Mouse (Mus musculus): ENCODE data around the gene Crygn. TPM values are rescaled to one million over a fixed set of nuclear protein-coding genes. Genes with fewer than 3 reads are reported as not detected.

Gene Crygn
- total RNA-seq, 2 experiments from 2014 or later, result 2.3 to 3.3 TPM

DNA sequence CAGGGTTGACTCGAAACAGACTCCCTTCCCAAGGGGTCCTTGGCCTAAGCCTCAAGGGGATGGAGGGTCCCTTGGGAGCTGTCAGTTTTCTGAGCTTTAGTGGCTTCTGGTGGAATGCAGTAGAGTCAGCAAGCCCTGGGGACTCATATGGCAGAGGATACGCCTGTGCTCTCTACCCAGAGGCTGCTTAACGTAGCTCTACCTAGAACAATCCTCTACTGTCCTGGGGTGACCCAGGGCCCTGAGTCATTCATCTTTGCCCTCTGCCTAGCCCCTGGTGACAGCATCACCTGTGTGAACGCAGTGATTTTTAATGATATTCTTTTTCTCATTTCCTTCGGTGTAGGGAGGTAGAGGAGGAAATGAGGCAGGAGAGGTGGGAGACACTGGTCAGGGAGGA, 8.1 kb downstream of the Crygn start:
- DNase-seq (ENCODE audit: low spot score in 2 of 2), result no peak

GRCm38 (mm10) chr5:24747533-24747932, 10.3 kb downstream of the Crygn start:
- no peak for DNase-seq (ENCODE audit: low spot score in 2 of 2)

DNA sequence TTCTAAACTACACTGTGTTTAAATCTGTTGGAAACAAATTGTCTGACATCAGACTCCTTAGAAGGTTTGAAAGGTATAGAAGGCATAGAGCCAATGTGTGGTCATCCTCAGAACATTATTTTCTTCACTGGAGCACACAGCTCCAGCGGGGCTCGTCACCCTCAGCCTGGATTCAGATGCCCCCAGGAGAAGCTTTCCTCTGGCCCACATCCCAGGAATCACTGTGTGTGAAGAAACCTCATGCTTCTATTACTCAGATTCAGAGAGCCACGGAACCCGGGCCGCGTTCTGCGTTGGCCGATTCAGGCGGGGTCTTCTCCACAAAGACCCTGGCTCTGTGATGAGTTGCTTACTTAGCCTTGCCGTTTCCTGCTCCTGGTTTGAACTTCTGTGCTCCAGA, 13.9 kb downstream of the Crygn start:
- DNase-seq (ENCODE audit: low spot score in 2 of 2), result no peak

- DNase-seq (ENCODE audit: low spot score in 2 of 2), result no peak
Measured at GRCm38 (mm10) chr5:24741172-24741885, 16.5 kb downstream of the Crygn start.

- DNase-seq (ENCODE audit: low spot score in 2 of 2), result peak; percentile 23 to 43
Measured at GRCm38 (mm10) chr5:24739141-24739753, 18.6 kb downstream of the Crygn start.

GRCm38 (mm10) chr5:24738517-24738916, 19.3 kb downstream of the Crygn start:
- no peak for DNase-seq (ENCODE audit: low spot score in 2 of 2)

GRCm38 (mm10) chr5:24737595-24737994, 20.2 kb downstream of the Crygn start:
- DNase-seq (ENCODE audit: low spot score in 2 of 2), result no peak

GRCm38 (mm10) chr5:24733771-24734426, 23.9 kb downstream of the Crygn start:
- DNase-seq (ENCODE audit: low spot score in 2 of 2), result no peak

DNA sequence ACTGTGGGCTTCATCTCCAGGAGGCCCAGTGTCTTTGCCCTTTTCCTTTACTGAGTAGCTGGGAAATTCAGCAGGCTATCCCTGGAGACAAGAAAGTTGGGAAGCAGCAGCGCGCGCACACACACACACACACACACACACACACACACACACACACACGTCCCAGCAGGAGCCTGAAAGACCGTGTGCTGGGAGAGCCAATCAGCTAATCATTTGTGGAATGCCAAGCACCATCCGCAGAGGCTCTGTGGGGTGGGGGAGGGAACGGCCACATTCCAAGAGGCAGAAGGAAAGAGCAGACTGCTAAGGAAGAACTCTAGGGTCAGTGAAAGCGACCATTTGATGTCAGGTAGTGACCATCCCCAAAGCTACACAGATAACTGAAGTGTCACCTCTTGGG, 24.7 kb downstream of the Crygn start:
- DNase-seq (ENCODE audit: low spot score in 2 of 2), result no peak

DNA sequence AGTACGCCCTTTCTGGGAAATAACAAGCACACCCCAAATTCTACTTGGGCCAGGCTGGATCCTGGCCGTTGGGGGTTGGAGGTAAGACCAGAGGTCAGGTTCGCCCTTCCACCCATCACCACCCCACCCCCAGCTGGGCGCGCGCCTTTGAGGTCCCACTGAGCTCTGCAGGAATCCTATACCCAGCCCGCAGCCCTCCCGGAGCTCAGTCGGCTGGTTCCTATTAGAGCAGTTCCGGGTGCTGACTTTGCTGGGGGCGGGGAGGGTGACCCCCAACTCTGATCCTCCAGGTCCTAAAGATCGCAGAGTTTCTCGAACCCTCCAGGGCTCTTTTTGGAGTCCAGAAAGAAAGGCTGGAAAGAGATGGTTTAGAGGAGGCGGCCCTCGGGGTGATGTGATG, 26.8 kb downstream of the Crygn start:
- DNase-seq (ENCODE audit: low spot score in 2 of 2), result no peak

- DNase-seq (ENCODE audit: low spot score in 2 of 2), result no peak
Measured at GRCm38 (mm10) chr5:24730488-24730871, 27.3 kb downstream of the Crygn start, which contains the start of gene Wdr86. Gene Wdr86 (minus strand): TSS chr5:24730727.

GRCm38 (mm10) chr5:24729797-24730487, 27.9 kb downstream of the Crygn start:
- no peak for DNase-seq (ENCODE audit: low spot score in 2 of 2)

DNA sequence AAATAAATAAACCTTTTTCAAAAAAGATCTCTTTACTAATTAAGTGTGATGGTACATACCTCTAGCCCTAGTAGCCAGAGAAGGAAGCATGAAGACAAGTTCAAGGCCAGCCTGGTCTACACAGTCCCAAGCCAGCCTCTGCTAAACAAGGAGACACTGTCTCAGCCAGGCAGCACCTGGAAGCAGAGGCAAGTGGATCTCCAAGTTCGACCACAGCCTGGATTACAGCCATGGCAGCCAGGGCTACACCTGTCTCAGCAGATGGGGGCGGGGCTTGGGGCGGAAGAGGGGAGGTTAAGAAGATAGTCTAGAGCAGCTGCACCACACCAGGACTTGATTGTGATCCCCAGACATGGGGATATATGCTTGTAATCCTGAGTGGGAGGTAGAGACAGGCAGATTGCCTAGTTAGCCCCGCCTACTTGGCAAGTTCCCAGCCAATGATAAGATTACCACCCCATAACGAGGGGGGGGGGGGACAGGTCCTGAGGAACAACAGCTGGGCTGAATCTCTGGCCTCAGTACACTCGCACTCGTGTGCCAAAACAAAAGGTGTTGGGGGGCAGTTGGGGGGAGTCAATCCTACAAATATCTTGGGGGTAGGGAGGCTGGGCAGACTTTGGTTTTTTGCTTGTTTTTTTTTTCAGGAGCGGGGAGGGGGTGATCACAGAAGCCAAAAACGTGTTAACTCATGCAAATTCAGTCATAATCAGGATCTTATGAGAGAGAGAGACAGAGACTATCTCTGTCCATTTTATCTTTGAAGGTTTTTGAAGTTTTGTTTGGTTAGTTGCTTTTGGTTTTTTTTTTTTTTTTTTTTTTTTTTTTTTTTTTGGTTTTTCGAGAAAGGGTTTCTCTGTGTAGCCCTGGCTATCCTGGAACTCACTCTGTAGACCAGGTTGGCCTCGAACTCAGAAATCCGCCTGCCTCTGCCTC, 30.6 kb downstream of the Crygn start:
- no peak for DNase-seq (ENCODE audit: low spot score in 2 of 2)

DNA sequence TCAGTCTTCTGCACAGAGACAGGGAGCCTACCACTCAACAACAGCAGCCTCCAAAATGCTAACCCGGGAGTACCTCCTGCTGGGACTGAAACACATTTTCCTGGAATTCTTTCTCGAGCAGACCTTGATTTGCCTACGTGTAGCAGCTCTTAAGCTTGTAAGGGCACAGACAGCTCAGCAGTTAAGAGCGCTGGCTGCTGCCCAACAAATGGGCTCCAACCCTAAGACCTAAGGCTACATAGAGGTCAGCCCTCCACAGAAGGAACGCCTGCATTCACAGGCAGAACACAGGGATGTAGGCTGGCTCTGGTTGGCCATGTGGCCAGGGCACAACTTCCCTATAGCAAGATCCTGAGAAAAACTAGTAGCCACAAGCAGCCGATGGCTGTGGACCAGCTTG, 31.9 kb downstream of the Crygn start:
- DNase-seq (ENCODE audit: low spot score in 2 of 2), result no peak

GRCm38 (mm10) chr5:24724805-24725204, 33.0 kb downstream of the Crygn start:
- DNase-seq (ENCODE audit: low spot score in 2 of 2), result no peak

- DNase-seq (ENCODE audit: low spot score in 2 of 2), result no peak
Measured at GRCm38 (mm10) chr5:24724270-24724634, 33.6 kb downstream of the Crygn start.

DNA sequence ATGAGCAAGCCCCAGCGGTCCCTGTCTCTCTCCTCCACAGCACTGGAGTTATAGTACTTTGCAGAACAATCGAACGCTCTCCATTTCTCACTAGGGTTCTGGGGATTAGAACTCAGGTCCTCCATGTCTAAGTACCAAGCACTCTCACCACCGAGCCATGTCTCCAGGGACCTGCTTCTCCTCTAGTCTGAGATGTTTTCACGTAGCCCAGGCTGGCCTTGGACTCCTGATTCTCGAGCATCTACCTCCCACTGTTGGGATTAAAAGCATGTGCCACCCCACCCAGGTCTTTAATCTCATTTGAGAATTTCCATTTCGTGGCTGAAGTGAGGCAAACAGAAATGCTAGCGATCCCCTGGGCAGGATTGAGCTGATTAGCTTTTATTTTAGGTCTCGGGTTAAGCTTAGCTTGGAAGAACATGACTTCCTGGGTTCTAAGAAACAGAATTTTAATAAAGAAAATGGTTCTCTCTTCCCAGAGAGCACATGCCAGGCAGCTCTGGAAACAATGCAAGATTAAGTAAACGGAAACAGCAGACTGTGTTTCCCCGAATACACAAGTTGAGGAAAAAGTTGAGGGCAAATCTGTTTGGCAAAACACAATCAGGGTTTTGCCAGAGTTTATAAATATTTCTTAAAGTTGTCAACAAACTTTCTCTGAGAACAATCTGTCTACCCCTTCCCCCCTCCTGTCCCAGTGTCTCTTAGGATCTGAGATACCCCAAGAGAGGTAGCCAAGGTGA, 34.1 kb downstream of the Crygn start:
- no peak for DNase-seq (ENCODE audit: low spot score in 2 of 2)

DNA sequence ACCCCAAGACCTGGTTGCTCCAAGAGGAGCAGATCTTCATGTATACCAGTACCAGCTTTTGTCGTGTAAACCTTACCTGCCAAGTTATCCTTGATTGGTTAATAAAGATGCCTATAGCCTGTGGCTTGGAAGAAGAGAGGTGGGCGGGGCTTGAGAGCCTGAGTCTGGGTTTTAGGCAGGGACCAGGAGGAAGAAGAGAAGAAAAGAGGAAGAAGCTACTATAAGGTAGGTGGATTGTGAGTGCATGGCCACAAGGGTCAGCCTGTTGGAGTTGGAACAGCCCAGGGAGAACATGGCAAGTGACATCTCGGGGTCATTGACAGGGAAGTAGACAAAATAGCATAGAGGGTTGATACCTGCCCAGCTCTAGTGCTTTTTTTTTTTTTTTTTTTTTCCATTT, 38.0 kb downstream of the Crygn start:
- no peak for DNase-seq (ENCODE audit: low spot score in 2 of 2)

- no peak for DNase-seq (ENCODE audit: low spot score in 2 of 2)
Measured at GRCm38 (mm10) chr5:24718076-24718475, 39.7 kb downstream of the Crygn start.

DNA sequence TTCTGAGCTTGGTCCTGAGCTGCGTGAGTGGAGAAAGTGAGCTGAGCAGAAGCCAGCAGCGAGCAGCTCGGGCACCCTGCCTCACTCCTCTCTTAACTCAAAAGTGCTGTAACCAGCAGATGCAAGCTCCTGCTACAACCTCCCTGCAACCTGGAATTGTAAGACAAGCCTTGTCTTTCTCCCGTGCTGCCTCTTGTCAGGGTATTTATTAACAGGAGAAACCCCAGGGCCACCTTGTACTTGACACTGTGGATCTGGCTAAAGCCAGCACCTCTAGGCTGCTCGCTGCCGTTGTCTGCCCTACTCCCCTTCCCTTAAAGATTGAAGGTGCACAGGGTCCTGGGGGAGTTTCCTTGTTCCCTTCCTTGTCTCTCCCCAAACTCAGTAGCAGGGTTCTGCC, 43.8 kb downstream of the Crygn start:
- DNase-seq (ENCODE audit: low spot score in 2 of 2), result no peak
